Mouse (Mus musculus) CH12.LX (cell line): Measurements from ENCODE around the gene Alb. TPM values are rescaled to one million over a fixed set of nuclear protein-coding genes. Genes with fewer than 3 reads are reported as not detected.

ENCODE experiments used
- DNase-seq: peaks from one replicate; pipeline ENCODE4 v3.0.0-alpha.2; 2013; ENCODE audit errors: extremely low read depth
- H3K27ac ChIP-seq: 2 replicates; pipeline ENCODE4 v1.5.1; 2012; ENCODE audit warnings: low read depth, mild to moderate bottlenecking, control low read depth, moderate library complexity; ENCODE audit not compliant: insufficient read depth
- H3K27me3 ChIP-seq: replicated peaks from 2 replicates; pipeline ENCODE3; 2012; ENCODE audit warnings: inconsistent platforms
- H3K36me3 ChIP-seq, 2 experiments: replicated peaks in 1 of 2; 2 replicates each; pipeline versions ENCODE3 to v1.6.1; 2012; ENCODE audit warnings: inconsistent platforms in 1 of 2, low read length in 1 of 2, mild to moderate bottlenecking in 1 of 2, mixed read lengths in 1 of 2, moderate library complexity in 1 of 2; ENCODE audit not compliant: control insufficient read depth in 1 of 2, insufficient read depth in 1 of 2
- H3K4me1 ChIP-seq, 2 experiments: 2 replicates each; pipeline ENCODE4 v1.6.1; 2012; ENCODE audit warnings: inconsistent platforms in 1 of 2, moderate library complexity in 1 of 2; ENCODE audit not compliant: insufficient read depth in 2 of 2, control insufficient read depth in 1 of 2
- H3K4me2 ChIP-seq: 2 replicates; pipeline ENCODE4 v1.6.1; 2012; ENCODE audit warnings: low read depth, mild to moderate bottlenecking, control low read depth; ENCODE audit not compliant: poor library complexity, insufficient read depth, severe bottlenecking
- H3K4me3 ChIP-seq, 3 experiments: fragments of 150-350 bp in 1 of 3; sonication (generic) in 1 of 3; replicated peaks in 1 of 3; 2 replicates each; pipeline versions ENCODE3 to v1.5.1; 2011 to 2012; ENCODE audit warnings: low read depth in 2 of 3, low read length in 2 of 3, mild to moderate bottlenecking in 2 of 3, moderate library complexity in 2 of 3, control low read depth in 1 of 3, improper control_type of control experiment in 1 of 3, inconsistent platforms in 1 of 3, mixed read lengths in 1 of 3; ENCODE audit not compliant: poor library complexity in 1 of 3
- H3K79me2 ChIP-seq: replicated peaks from 2 replicates; pipeline ENCODE4 v1.6.1; 2012; ENCODE audit warnings: mild to moderate bottlenecking, moderate library complexity; ENCODE audit not compliant: control insufficient read depth, poor library complexity, insufficient read depth, severe bottlenecking; ENCODE audit errors: extremely low read depth
- H3K9ac ChIP-seq: 2 replicates; pipeline ENCODE4 v1.6.1; 2012; ENCODE audit warnings: low read depth, mild to moderate bottlenecking, control low read depth, moderate library complexity; ENCODE audit not compliant: insufficient read depth
- H3K9me3 ChIP-seq: replicated peaks from 2 replicates; pipeline ENCODE3; 2012; ENCODE audit warnings: low read length, inconsistent platforms, mixed read lengths
- CHD1 ChIP-seq: IDR thresholded peaks from 2 replicates; pipeline ENCODE4 v1.6.1; 2012; ENCODE audit warnings: low read depth, low read length, improper control_type of control experiment, inconsistent platforms
- E2F4 ChIP-seq: IDR thresholded peaks from 2 replicates; pipeline ENCODE4 v1.6.1; 2011; ENCODE audit warnings: low read depth, low read length, improper control_type of control experiment; ENCODE audit not compliant: insufficient replicate concordance
- ELF1 ChIP-seq: IDR thresholded peaks from 2 replicates; pipeline ENCODE4 v1.6.1; 2014; ENCODE audit warnings: low read depth, mild to moderate bottlenecking, inconsistent platforms, low read length, improper control_type of control experiment
- ETS1 ChIP-seq: conservative IDR thresholded peaks from 2 replicates; pipeline ENCODE4 v1.6.1; 2012; ENCODE audit warnings: low read depth, mild to moderate bottlenecking, inconsistent platforms, low read length, improper control_type of control experiment, moderate library complexity
- GABPA ChIP-seq: IDR thresholded peaks from 2 replicates; pipeline ENCODE4 v1.6.1; 2012; ENCODE audit warnings: low read depth, low read length, improper control_type of control experiment, inconsistent platforms; ENCODE audit not compliant: insufficient replicate concordance
- JUND ChIP-seq: conservative IDR thresholded peaks from 2 replicates; pipeline ENCODE4 v1.6.1; 2011; ENCODE audit warnings: low read depth, low read length, improper control_type of control experiment
- KAT2A ChIP-seq: IDR thresholded peaks from 2 replicates; pipeline ENCODE4 v1.6.1; 2012; ENCODE audit warnings: low read length, improper control_type of control experiment, inconsistent platforms; ENCODE audit not compliant: insufficient replicate concordance
- MAX ChIP-seq: IDR thresholded peaks from 2 replicates; pipeline ENCODE4 v1.6.1; 2011; ENCODE audit warnings: low read length, improper control_type of control experiment
- NRF1 ChIP-seq: IDR thresholded peaks from 2 replicates; pipeline ENCODE4 v1.6.1; 2014; ENCODE audit warnings: low read depth, mild to moderate bottlenecking, inconsistent platforms, low read length, improper control_type of control experiment, moderate library complexity
- POLR2AphosphoS2 ChIP-seq: IDR thresholded peaks from 2 replicates; pipeline ENCODE4 v1.6.1; 2011; ENCODE audit warnings: low read depth, low read length, improper control_type of control experiment
- TCF12 ChIP-seq: IDR thresholded peaks from 2 replicates; pipeline ENCODE4 v1.6.1; 2014; ENCODE audit warnings: low read depth, mild to moderate bottlenecking, inconsistent platforms, low read length, improper control_type of control experiment
- UBTF ChIP-seq: IDR thresholded peaks from 2 replicates; pipeline ENCODE4 v1.6.1; 2012; ENCODE audit warnings: low read depth, mild to moderate bottlenecking, inconsistent platforms, low read length, improper control_type of control experiment, moderate library complexity
- USF1 ChIP-seq: IDR thresholded peaks from 2 replicates; pipeline ENCODE4 v1.6.1; 2014; ENCODE audit warnings: low read depth, mild to moderate bottlenecking, inconsistent platforms, low read length, improper control_type of control experiment
- ZC3H11A ChIP-seq: IDR thresholded peaks from 2 replicates; pipeline ENCODE4 v1.6.1; 2012; ENCODE audit warnings: low read depth, mild to moderate bottlenecking, inconsistent platforms, low read length, improper control_type of control experiment
- ZKSCAN1 ChIP-seq: IDR thresholded peaks from 2 replicates; pipeline ENCODE4 v1.6.1; 2012; ENCODE audit warnings: low read depth, inconsistent platforms, low read length, improper control_type of control experiment, borderline replicate concordance
- ZMIZ1 ChIP-seq: IDR thresholded peaks from 2 replicates; pipeline ENCODE4 v1.6.1; 2012; ENCODE audit warnings: low read depth, mild to moderate bottlenecking, inconsistent platforms, low read length, improper control_type of control experiment
- ZNF384 ChIP-seq: IDR thresholded peaks from 2 replicates; pipeline ENCODE4 v1.6.1; 2012; ENCODE audit warnings: low read depth, low read length, improper control_type of control experiment, inconsistent platforms
- dilution Hi-C: fragments of 300-500 bp; cut with MboI; formaldehyde crosslinking; loops from 2 replicates; pipeline ENCODE4 v1.14.3; 2020; ENCODE audit warnings: low sequenced_read_pairs; ENCODE audit not compliant: extremely low pct_unique_long_range_greater_than_20kb, extremely low pct_ligation_motif_present
- in situ Hi-C: fragments of 300-500 bp; cut with MboI; formaldehyde crosslinking; loops from 3 replicates; pipeline ENCODE4 v1.14.3; 2019; ENCODE audit warnings: low sequenced_read_pairs, low pct_ligation_motif_present, low pct_unique_long_range_greater_than_20kb, mixed read lengths
- polyA plus RNA-seq: library from polyadenylated mRNA; unstranded; fragments of >175 nt; gene quantifications from 2 replicates; pipeline ENCODE4 v1.2.1, GENCODE M21; 2012; ENCODE audit warnings: low read depth; ENCODE audit not compliant: insufficient read length
- total RNA-seq, 2 experiments: library from RNA; depleted of rRNA; stranded (reverse); fragments of 300-350 nt in 1 of 2; fragments of >200 nt in 1 of 2; gene quantifications; 2 replicates each; pipeline ENCODE4 v1.2.3; 2012 to 2014

Alb gene
- total and polyA plus RNA-seq, 3 experiments, result 0.40 TPM; not detected in 2

DNA sequence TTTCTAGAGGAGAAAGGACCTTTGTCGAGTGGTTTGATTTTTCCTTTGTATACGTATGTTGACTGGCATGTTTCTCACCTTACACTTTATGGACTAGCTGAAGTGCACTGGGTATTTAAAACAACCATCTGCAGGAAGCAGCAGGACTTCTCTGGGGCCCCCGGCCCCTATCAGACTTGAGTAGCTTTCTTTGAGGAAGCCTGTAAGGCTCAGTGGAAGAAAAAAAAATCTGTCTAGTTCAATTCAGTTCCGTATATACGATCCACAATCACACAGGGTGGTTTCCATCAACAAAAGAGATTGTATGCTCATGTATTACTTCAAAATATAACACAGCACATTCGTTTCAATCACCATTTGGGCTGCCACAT, 45.8 kb upstream of the Alb start:
- Histone ChIP-seq H3K27me3 (no peaks in the 10 kb centered on the region), H3K4me2 (no peak overlapping the region), H3K36me3 (no peaks in the 10 kb centered on the region), H3K9ac (no peak overlapping the region), H3K4me1 (peaks cover 0 to 11% of the 10 kb centered on the region in 2 experiments; a peak in 2 of 4 replicates), H3K9me3 (no peaks in the 10 kb centered on the region), H3K27ac (no peak overlapping the region), H3K4me3 (no peak overlapping the region)
- DNase-seq, result no peak
- dilution Hi-C loops (no loop called here), in situ Hi-C loops (loop anchor here (10.0 kb wide), 1 partner anchor 80 kb away; the partner anchor contains the start of gene Afp)
- 0 out of 2 replicates have a peak, but pooled peaks have one; percentile 8 for TF ChIP-seq ZNF384
- no peak for TF ChIP-seq ZC3H11A
- TF ChIP-seq, all 38 proteins: peak for 1
- H3K79me2 ChIP-seq, result no peaks in the 10 kb centered on the region

DNA sequence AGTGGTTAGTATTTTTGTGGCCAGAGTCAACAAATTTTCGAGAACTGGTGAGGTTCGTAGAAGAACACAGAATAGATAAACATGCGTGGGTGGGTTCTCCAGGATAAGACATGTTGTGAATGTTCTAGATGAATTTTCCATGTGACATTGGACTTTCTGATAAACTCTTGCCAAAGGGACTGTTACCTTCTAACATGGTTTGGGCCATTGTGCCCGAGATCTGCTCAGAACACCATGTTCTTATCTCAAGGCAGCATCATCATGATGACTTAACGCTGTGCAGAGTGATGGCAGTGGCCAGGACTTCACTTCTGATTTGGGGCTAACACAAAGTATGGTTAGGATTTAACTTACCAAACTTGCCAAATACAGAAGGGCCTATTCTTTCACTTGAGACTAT, 36.1 kb upstream of the Alb start:
- H3K9me3 ChIP-seq, result no peaks in the 10 kb centered on the region
- H3K36me3 ChIP-seq, result no peaks in the 10 kb centered on the region
- H3K27ac ChIP-seq, result no peak overlapping the region
- no peaks in the 10 kb centered on the region for H3K27me3 ChIP-seq
- no peak overlapping the region for H3K9ac ChIP-seq
- H3K79me2 ChIP-seq, result no peaks in the 10 kb centered on the region
- DNase-seq, result no peak
- dilution Hi-C loops (no loop called here), in situ Hi-C loops (no loop called here)
- no peak overlapping the region for H3K4me3 ChIP-seq
- TF ChIP-seq E2F4 (no peak), JUND (no peak), USF1 (no peak), ELF1 (no peak)
- no peaks in the 10 kb centered on the region for H3K4me1 ChIP-seq
- no peak overlapping the region for H3K4me2 ChIP-seq

DNA sequence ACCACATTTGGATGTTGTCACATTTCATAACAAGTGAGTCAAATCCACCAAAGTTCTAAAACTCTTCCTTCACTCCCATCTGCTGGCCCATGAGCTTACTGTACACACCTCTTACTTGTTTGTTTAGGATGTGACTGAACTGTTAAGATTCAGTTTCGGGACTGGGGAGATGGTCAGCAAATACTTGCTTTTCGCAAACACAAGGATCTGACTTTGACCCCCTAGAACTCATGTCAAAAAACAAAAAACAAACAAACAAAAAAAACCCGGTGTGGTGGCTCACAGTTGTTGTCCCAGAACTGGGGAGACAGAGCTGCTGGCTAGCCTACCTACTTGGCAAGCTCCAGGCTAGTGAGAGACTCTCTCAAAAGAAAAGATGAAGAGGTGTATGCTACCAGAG, 35.5 kb upstream of the Alb start:
- no peaks in the 10 kb centered on the region for H3K4me1 ChIP-seq
- no peak overlapping the region for H3K4me3 ChIP-seq
- H3K9me3 ChIP-seq, result no peaks in the 10 kb centered on the region
- dilution Hi-C loops (no loop called here), in situ Hi-C loops (no loop called here)
- H3K79me2 ChIP-seq, result no peaks in the 10 kb centered on the region
- no peak overlapping the region for H3K9ac ChIP-seq
- no peak overlapping the region for H3K4me2 ChIP-seq
- H3K36me3 ChIP-seq, result no peaks in the 10 kb centered on the region
- no peak overlapping the region for H3K27ac ChIP-seq
- no peak for DNase-seq
- H3K27me3 ChIP-seq, result no peaks in the 10 kb centered on the region
- TF ChIP-seq UBTF, result no peak
- TF ChIP-seq E2F4, result no peak
- TF ChIP-seq POLR2AphosphoS2, result no peak
- no peak for TF ChIP-seq CHD1
- no peak for TF ChIP-seq ETS1
- no peak for TF ChIP-seq KAT2A
- TF ChIP-seq GABPA, result no peak
- no peak for TF ChIP-seq ZKSCAN1
- no peak for TF ChIP-seq ZMIZ1
- no peak for TF ChIP-seq NRF1
- no peak for TF ChIP-seq ZC3H11A
- TF ChIP-seq USF1, result no peak
- TF ChIP-seq TCF12, result no peak
- TF ChIP-seq MAX, result no peak
